Mouse (Mus musculus) heart, postnatal 0 days (tissue): Measurements from ENCODE around the gene Amn1. TPM values are rescaled to one million over a fixed set of nuclear protein-coding genes. Genes with fewer than 3 reads are reported as not detected.

Experiments used
- ATAC-seq: fragments of 200-750 bp; cut with Nextera tagmentation; 2 replicates; pipeline ENCODE4 v1.8.0; 2017; ENCODE audit warnings: low read depth, moderate number of reproducible peaks, moderate library complexity; ENCODE audit not compliant: insufficient read depth
- DNase-seq: peaks from one replicate; pipeline ENCODE4 v3.0.0-alpha.2; 2016; ENCODE audit warnings: low spot score
- H3K27ac ChIP-seq: fragments of 300-500 bp; sonication (generic); 2 replicates; pipeline ENCODE4 v1.5.1; 2014; ENCODE audit warnings: low read depth, mild to moderate bottlenecking
- H3K27me3 ChIP-seq: fragments of 300-500 bp; sonication (generic); 2 replicates; pipeline ENCODE4 v1.6.1; 2014; ENCODE audit warnings: low read length, mixed read lengths; ENCODE audit not compliant: control insufficient read depth, insufficient read depth
- H3K36me3 ChIP-seq: fragments of 300-500 bp; sonication (generic); replicated peaks from 2 replicates; pipeline ENCODE4 v1.6.1; 2014; ENCODE audit warnings: low read length, mixed read lengths; ENCODE audit not compliant: control insufficient read depth, insufficient read depth
- H3K4me1 ChIP-seq: fragments of 300-500 bp; sonication (generic); 2 replicates; pipeline ENCODE4 v1.6.1; 2014; ENCODE audit warnings: antibody characterized with exemption; ENCODE audit not compliant: control insufficient read depth, insufficient read depth
- H3K4me2 ChIP-seq: fragments of 300-500 bp; sonication (generic); 2 replicates; pipeline ENCODE4 v1.6.1; 2014; ENCODE audit warnings: low read depth, mild to moderate bottlenecking, low read length, moderate library complexity
- H3K4me3 ChIP-seq: fragments of 300-500 bp; sonication (generic); 2 replicates; pipeline ENCODE4 v1.5.1; 2014; ENCODE audit warnings: low read depth, low read length
- H3K9ac ChIP-seq: fragments of 300-500 bp; sonication (generic); replicated peaks from 2 replicates; pipeline ENCODE4 v1.6.1; 2014; ENCODE audit warnings: low read depth, low read length, mixed read lengths
- H3K9me3 ChIP-seq: fragments of 300-500 bp; sonication (generic); replicated peaks from 2 replicates; pipeline ENCODE4 v1.6.1; 2016; ENCODE audit warnings: low read length; ENCODE audit not compliant: control insufficient read depth
- CTCF ChIP-seq: IDR thresholded peaks from 2 replicates; pipeline ENCODE4 v1.5.1; 2016; ENCODE audit warnings: antibody characterized with exemption, control low read depth, low read depth
- EP300 ChIP-seq: IDR thresholded peaks from 2 replicates; pipeline ENCODE4 v1.6.1; 2016; ENCODE audit warnings: antibody characterized with exemption, low read depth
- WGBS: fragments of 180-500 bp; shearing (Covaris S2); extraction: QIAGEN DNeasy Blood & Tissue Kit; methylation state at CpG from one replicate; pipeline ENCODE4 v1.1.7; 2014; 5-methylcytosine and 5-hydroxymethylcytosine counted together
- polyA plus RNA-seq: library from polyadenylated mRNA; unstranded; fragments of >200 nt; fragmentation: Nextera tagmentation; extraction: Ambion mirVana; gene quantifications from 2 replicates; pipeline ENCODE4 v1.2.1, GENCODE M21; 2015
- total RNA-seq: library from RNA; depleted of rRNA; stranded (reverse); fragments of >200 nt; gene quantifications from 2 replicates; pipeline ENCODE4 v1.2.3, GENCODE M21; 2014; ENCODE audit warnings: low replicate concordance; rRNA removed

The Amn1 gene
- total and polyA plus RNA-seq, 2 experiments from 2014 or later: 21.3 to 29.9 TPM

- no peak for TF ChIP-seq EP300
- no peak for TF ChIP-seq CTCF
- H3K4me3 ChIP-seq: no peak overlapping the region
- no peaks in the 10 kb centered on the region for H3K36me3 ChIP-seq
- DNase-seq (no peak), ATAC-seq (no peak)
- H3K27ac ChIP-seq: no peak overlapping the region
- no peak overlapping the region for H3K4me2 ChIP-seq
- H3K9me3 ChIP-seq: no peaks in the 10 kb centered on the region
- no peak overlapping the region for H3K9ac ChIP-seq
- H3K4me1 ChIP-seq: no peaks in the 10 kb centered on the region
- H3K27me3 ChIP-seq: no peaks in the 10 kb centered on the region
- WGBS: 56% methylated on average over 2 of the region's 2 CpGs
Measured at GRCm38 (mm10) chr6:149118935-149119334, 69.6 kb downstream of the Amn1 start.

- no peak overlapping the region for H3K27ac ChIP-seq
- no peak for DNase-seq
- H3K9ac ChIP-seq: no peak overlapping the region
- ATAC-seq: no peak
- H3K4me2 ChIP-seq: no peak overlapping the region
- H3K4me3 ChIP-seq: no peak overlapping the region
- no peaks in the 10 kb centered on the region for H3K27me3 ChIP-seq
- no peaks in the 10 kb centered on the region for H3K36me3 ChIP-seq
- no peaks in the 10 kb centered on the region for H3K4me1 ChIP-seq
- no peaks in the 10 kb centered on the region for H3K9me3 ChIP-seq
- TF ChIP-seq EP300 (no peak), CTCF (no peak)
Measured at GRCm38 (mm10) chr6:149116992-149117391, 71.5 kb downstream of the Amn1 start.

GRCm38 (mm10) chr6:149108909-149109308, 79.6 kb downstream of the Amn1 start:
- Histone ChIP-seq H3K27me3 (no peaks in the 10 kb centered on the region), H3K9me3 (no peaks in the 10 kb centered on the region), H3K9ac (no peak overlapping the region), H3K4me1 (no peaks in the 10 kb centered on the region), H3K4me2 (no peak overlapping the region), H3K27ac (no peak overlapping the region), H3K36me3 (no peaks in the 10 kb centered on the region), H3K4me3 (no peak overlapping the region)
- WGBS: 54% methylated on average over 2 of the region's 2 CpGs
- DNase-seq (no peak), ATAC-seq (no peak)
- TF ChIP-seq CTCF: no peak
- TF ChIP-seq EP300: no peak

- DNase-seq: no peak
- no peak for ATAC-seq
- H3K4me2 ChIP-seq: no peak overlapping the region
- H3K9me3 ChIP-seq: no peaks in the 10 kb centered on the region
- H3K4me1 ChIP-seq: no peaks in the 10 kb centered on the region
- TF ChIP-seq CTCF (no peak), EP300 (no peak)
- H3K27me3 ChIP-seq: no peaks in the 10 kb centered on the region
- H3K4me3 ChIP-seq: no peak overlapping the region
- H3K36me3 ChIP-seq: no peaks in the 10 kb centered on the region
- no peak overlapping the region for H3K9ac ChIP-seq
- no peak overlapping the region for H3K27ac ChIP-seq
- WGBS: 67% methylated on average over 3 of the region's 3 CpGs
Measured at GRCm38 (mm10) chr6:149107615-149108014, 80.9 kb downstream of the Amn1 start.

Other genes starting within 250 kb of the Amn1 start
- gene Sinhcaf, start 242.2 kb downstream of the Amn1 start, total RNA-seq: 9.4 and 24.7 TPM in 2 replicates
- gene Sinhcaf, start 242.2 kb downstream of the Amn1 start, polyA plus RNA-seq: 19.4 and 20.5 TPM in 2 replicates
- gene Dennd5b, start 87.0 kb downstream of the Amn1 start, total RNA-seq: 25.5 and 29.1 TPM in 2 replicates
- gene Dennd5b, start 87.0 kb downstream of the Amn1 start, polyA plus RNA-seq: 5.4 and 5.6 TPM in 2 replicates
- not detected in 2 replicates for gene Gm10203, start 58.5 kb downstream of the Amn1 start, total RNA-seq
- gene Gm10203, start 58.5 kb downstream of the Amn1 start, polyA plus RNA-seq: not detected in 2 replicates
- 21.8 and 31.7 TPM in 2 replicates for gene Etfbkmt, start 48.9 kb downstream of the Amn1 start, total RNA-seq
- gene Etfbkmt, start 48.9 kb downstream of the Amn1 start, polyA plus RNA-seq: 19.9 and 22.4 TPM in 2 replicates
- 28.0 and 41.9 TPM in 2 replicates for gene Resf1, start 120.7 kb upstream of the Amn1 start, total RNA-seq
- gene Resf1, start 120.7 kb upstream of the Amn1 start, polyA plus RNA-seq: 13.6 and 16.9 TPM in 2 replicates
- 3.5 and 9.0 TPM in 2 replicates for gene Bicd1, start 220.2 kb upstream of the Amn1 start, total RNA-seq
- 3.2 and 4.1 TPM in 2 replicates for gene Bicd1, start 220.2 kb upstream of the Amn1 start, polyA plus RNA-seq